Mouse (Mus musculus) heart, embryonic 16.5 days (tissue): ENCODE data around the gene Neurog2. TPM values are rescaled to one million over a fixed set of nuclear protein-coding genes. Genes with fewer than 3 reads are reported as not detected.
A peak's percentile ranks its signal among the peaks of the same experiment; 100 is the strongest.

ENCODE experiments used
- ATAC-seq: fragments of 200-750 bp; cut with Nextera tagmentation; replicated peaks from 2 replicates; pipeline ENCODE4 v1.8.0; 2017; ENCODE audit warnings: moderate number of reproducible peaks; ENCODE audit not compliant: insufficient read depth, low FRiP score; ENCODE audit errors: extremely low read depth
- H3K27ac ChIP-seq: fragments of 300-500 bp; sonication (generic); 2 replicates; pipeline ENCODE4 v1.5.1; 2014; ENCODE audit warnings: mild to moderate bottlenecking, low read length, control low read depth, moderate library complexity
- H3K27me3 ChIP-seq: fragments of 300-500 bp; sonication (generic); 2 replicates; pipeline ENCODE4 v1.6.1; 2014; ENCODE audit warnings: low read length, mixed read lengths; ENCODE audit not compliant: control insufficient read depth, insufficient read depth
- H3K36me3 ChIP-seq: fragments of 300-500 bp; sonication (generic); 2 replicates; pipeline ENCODE4 v1.6.1; 2014; ENCODE audit not compliant: control insufficient read depth, insufficient read depth
- H3K4me1 ChIP-seq: fragments of 300-500 bp; sonication (generic); 2 replicates; pipeline ENCODE4 v1.6.1; 2014; ENCODE audit warnings: low read length, mixed read lengths; ENCODE audit not compliant: control insufficient read depth, insufficient read depth
- H3K4me2 ChIP-seq: fragments of 300-500 bp; sonication (generic); 2 replicates; pipeline ENCODE4 v1.6.1; 2014; ENCODE audit warnings: low read depth, mild to moderate bottlenecking, control low read depth, low read length
- H3K4me3 ChIP-seq: fragments of 300-500 bp; sonication (generic); 2 replicates; pipeline ENCODE4 v1.5.1; 2014; ENCODE audit warnings: mild to moderate bottlenecking, control low read depth, low read length
- H3K9ac ChIP-seq: fragments of 300-500 bp; sonication (generic); 2 replicates; pipeline ENCODE4 v1.6.1; 2014; ENCODE audit warnings: low read length, control low read depth
- H3K9me3 ChIP-seq: fragments of 300-500 bp; sonication (generic); replicated peaks from 2 replicates; pipeline ENCODE4 v1.6.1; 2016; ENCODE audit warnings: low read length; ENCODE audit not compliant: control insufficient read depth
- WGBS: fragments of 180-500 bp; shearing (Covaris S2); extraction: QIAGEN DNeasy Blood & Tissue Kit; methylation state at CpG from one replicate; pipeline ENCODE4 v1.1.7; 2014; 5-methylcytosine and 5-hydroxymethylcytosine counted together
- polyA plus RNA-seq: library from polyadenylated mRNA; unstranded; fragments of >200 nt; fragmentation: Nextera tagmentation; extraction: Ambion mirVana; gene quantifications from 2 replicates; pipeline ENCODE4 v1.2.1, GENCODE M21; 2015

The Neurog2 gene
- polyA plus RNA-seq = not detected in 2 replicates

DNA sequence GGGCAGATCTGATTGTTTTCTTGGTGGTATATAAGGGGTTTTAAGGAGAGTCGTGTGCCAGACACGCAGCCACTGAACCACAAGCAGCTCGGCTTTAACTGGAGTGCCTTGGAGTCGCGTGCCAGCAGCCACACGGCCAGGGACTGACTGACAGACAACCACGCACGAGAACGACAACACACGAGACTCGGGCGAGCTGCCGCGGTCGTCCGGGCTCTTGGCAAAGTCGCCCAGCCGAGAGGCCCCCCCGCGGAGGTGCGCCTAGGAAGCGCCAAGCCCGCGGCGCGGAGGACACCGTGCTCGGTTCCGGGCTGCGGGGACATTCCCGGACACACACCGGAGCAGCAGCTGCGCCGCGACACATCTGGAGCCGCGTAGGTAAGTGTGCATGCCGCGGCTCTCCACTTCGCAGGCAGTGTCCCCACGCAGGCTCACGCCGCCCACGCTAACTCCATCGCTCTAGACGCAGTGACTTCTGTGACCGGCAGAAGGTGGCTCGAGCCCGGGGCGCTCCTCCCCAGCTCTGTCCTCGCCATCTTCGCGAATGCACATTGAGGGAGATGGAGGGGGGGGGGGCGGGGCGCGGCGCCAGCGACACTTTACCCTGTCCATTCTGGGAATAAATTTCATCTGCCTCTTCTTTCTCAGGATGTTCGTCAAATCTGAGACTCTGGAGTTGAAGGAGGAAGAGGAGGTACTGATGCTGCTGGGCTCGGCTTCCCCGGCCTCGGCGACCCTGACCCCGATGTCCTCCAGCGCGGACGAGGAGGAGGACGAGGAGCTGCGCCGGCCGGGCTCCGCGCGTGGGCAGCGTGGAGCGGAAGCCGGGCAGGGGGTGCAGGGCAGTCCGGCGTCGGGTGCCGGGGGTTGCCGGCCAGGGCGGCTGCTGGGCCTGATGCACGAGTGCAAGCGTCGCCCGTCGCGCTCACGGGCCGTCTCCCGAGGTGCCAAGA lies at the start of gene Neurog2:
TSS of gene Neurog2 (plus strand) at position 56 of the 953 bp plus-strand sequence.
- peak within 1 kb of the TSS; percentile 70 for H3K4me2 ChIP-seq
- H3K9me3 ChIP-seq = no peaks in the 10 kb centered on the region
- 0 out of 2 replicates have a peak, but pooled peaks have one; percentile 25 for ATAC-seq
- H3K4me1 ChIP-seq = peaks cover 24% of the 10 kb centered on the region
- peaks cover 88% of the 10 kb centered on the region for H3K27me3 ChIP-seq
- H3K36me3 ChIP-seq = no peaks in the 10 kb centered on the region
- WGBS = 1% methylated on average over 92 of the region's 92 CpGs
- H3K27ac ChIP-seq = no peak within 1 kb of the TSS
- H3K4me3 ChIP-seq = peak within 1 kb of the TSS; percentile 51
- H3K9ac ChIP-seq = no peak within 1 kb of the TSS

DNA sequence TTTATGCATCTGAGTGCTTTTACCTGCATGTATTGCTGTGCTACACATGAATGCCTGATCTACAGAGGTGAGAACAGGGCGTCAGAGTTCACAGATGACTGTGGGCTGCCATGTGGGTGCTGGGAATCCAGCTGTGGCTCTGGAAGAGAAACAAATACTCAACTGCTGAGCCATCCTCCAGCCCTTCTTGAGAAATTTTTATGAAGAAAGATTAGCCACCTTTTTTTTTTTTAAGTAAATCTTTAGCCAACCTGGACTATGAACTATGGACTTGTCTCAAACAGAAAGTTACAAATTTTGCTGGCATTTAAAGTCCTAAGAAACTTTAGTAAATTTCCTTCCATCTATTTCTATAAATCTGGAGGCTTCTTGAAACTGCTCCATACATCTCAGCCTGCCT lies 35.8 kb upstream of the Neurog2 start:
- Histone ChIP-seq H3K4me1 (no peaks in the 10 kb centered on the region), H3K9ac (no peak overlapping the region), H3K27ac (no peak overlapping the region), H3K9me3 (no peaks in the 10 kb centered on the region), H3K4me2 (no peak overlapping the region), H3K36me3 (peaks cover 30% of the 10 kb centered on the region), H3K27me3 (no peaks in the 10 kb centered on the region), H3K4me3 (no peak overlapping the region)
- 84% methylated on average over 1 of the region's 1 CpGs for WGBS
- ATAC-seq = no peak

DNA sequence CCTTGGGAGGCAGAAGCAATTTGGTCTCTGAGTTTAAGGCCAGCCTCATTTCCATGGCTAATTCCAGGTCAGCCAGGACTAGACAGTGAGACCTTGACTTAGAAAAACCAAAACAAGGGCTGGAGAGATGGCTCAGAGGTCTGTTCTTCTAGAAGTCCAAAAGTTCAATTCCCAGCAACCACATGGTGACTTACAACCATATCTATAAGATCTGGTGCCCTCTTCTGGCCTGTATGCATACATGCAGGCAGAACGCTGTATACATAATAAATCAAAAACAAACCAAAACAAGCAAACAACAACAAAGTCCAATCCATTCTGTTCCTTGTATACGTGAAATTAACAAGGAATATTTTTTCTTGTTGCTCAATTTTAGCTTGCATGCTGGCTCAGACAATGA lies 24.8 kb upstream of the Neurog2 start:
- H3K4me1 ChIP-seq = no peaks in the 10 kb centered on the region
- no peaks in the 10 kb centered on the region for H3K9me3 ChIP-seq
- H3K4me2 ChIP-seq = no peak overlapping the region
- no peak overlapping the region for H3K9ac ChIP-seq
- no peak for ATAC-seq
- H3K36me3 ChIP-seq = peaks cover 36% of the 10 kb centered on the region
- H3K27me3 ChIP-seq = no peaks in the 10 kb centered on the region
- H3K27ac ChIP-seq = no peak overlapping the region
- no peak overlapping the region for H3K4me3 ChIP-seq
- WGBS = 94% methylated on average over 2 of the region's 2 CpGs

DNA sequence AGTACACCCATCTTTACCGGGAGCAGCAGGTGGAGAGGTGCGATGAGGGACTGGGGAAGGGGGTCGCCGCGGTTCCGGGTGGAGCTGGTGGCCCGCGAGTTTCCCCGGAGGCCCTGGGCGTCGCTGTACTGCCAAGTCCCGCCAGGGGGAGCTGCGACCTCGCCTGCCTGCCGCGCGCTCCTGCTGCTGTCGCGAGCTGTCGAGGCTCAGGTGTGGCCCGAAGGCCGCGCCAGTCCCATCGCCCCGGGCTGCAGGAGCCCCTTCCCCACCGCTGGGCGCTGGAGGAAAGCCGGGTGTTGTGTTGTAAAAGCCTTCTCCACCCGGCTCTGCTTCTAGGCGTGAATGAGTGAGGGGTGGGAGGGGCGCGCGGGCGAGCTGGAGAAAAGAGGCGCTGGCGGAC lies 7.6 kb upstream of the Neurog2 start:
- no peak for ATAC-seq
- Histone ChIP-seq H3K4me3 (peak overlapping the region; percentile 42), H3K27ac (no peak overlapping the region), H3K4me1 (peaks cover 6% of the 10 kb centered on the region; the same call in 1 of the 2 replicates), H3K36me3 (no peaks in the 10 kb centered on the region), H3K27me3 (peaks cover 55% of the 10 kb centered on the region), H3K9me3 (no peaks in the 10 kb centered on the region), H3K4me2 (peak overlapping the region; percentile 64), H3K9ac (no peak overlapping the region)
- 2% methylated on average over 36 of the region's 36 CpGs for WGBS

DNA sequence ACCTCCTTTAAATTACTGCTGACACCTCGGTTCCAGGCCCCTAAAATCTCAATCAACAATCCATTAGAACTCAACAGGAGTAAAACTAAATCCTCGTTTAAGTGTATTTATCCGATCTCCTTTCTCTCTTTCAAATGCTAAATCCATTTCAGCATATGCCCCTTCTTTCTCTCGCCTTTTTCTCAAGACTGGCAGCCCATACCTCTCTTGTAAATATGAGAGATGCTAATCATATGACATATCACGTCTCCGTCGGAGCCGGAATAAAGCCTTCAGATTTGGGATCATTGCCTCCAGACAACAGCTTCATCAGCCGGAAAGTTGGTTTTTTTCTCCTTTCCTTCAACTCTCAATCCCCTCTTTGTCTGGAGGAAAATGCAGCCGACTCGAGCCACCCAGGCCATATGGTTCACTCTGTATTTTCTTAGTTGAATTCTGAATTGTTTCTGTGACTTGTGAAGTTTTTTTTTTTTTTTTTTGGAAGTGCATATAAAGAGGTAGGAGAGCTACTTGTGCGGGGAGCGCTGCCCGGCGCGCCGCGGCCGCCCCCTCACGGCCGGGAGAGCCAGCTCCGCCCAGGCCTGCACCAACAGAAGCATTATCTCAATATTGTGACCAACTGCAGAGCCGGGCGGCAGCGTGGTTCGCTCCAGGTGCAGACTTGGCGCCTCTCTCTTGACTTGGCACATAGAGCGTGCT lies 7.1 kb upstream of the Neurog2 start:
- Histone ChIP-seq H3K27ac (no peak overlapping the region), H3K27me3 (peaks cover 59% of the 10 kb centered on the region), H3K4me1 (peaks cover 6% of the 10 kb centered on the region; the same call in 1 of the 2 replicates), H3K9me3 (no peaks in the 10 kb centered on the region), H3K4me2 (peak overlapping the region; percentile 64), H3K4me3 (peak overlapping the region; percentile 42), H3K36me3 (no peaks in the 10 kb centered on the region), H3K9ac (no peak overlapping the region)
- WGBS = 1% methylated on average over 28 of the region's 28 CpGs
- ATAC-seq = no peak

DNA sequence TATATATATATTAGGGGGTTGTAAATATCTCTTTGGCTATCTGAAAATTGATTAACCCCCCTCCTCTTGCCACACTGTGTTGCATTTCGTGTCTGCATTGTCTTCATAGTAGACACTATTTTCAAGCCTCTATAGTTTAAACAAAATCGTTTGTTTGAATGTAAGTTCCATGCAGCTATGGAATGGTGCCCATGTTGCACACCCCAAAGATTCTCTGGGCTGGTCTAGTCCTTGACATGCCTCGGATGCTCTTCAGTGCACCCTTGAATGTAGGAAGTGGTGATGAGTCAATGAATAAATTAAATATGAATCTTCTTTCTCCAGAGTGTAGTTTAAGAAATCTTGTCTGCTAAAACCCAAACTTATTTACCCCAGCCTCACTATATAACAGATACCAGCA lies 6.4 kb upstream of the Neurog2 start:
- 5% methylated on average over 3 of the region's 3 CpGs for WGBS
- Histone ChIP-seq H3K27ac (no peak overlapping the region), H3K4me3 (no peak overlapping the region), H3K9me3 (no peaks in the 10 kb centered on the region), H3K4me2 (no peak overlapping the region), H3K4me1 (peaks cover 6% of the 10 kb centered on the region; the same call in 1 of the 2 replicates), H3K27me3 (peaks cover 66% of the 10 kb centered on the region), H3K9ac (no peak overlapping the region), H3K36me3 (no peaks in the 10 kb centered on the region)
- ATAC-seq = no peak

DNA sequence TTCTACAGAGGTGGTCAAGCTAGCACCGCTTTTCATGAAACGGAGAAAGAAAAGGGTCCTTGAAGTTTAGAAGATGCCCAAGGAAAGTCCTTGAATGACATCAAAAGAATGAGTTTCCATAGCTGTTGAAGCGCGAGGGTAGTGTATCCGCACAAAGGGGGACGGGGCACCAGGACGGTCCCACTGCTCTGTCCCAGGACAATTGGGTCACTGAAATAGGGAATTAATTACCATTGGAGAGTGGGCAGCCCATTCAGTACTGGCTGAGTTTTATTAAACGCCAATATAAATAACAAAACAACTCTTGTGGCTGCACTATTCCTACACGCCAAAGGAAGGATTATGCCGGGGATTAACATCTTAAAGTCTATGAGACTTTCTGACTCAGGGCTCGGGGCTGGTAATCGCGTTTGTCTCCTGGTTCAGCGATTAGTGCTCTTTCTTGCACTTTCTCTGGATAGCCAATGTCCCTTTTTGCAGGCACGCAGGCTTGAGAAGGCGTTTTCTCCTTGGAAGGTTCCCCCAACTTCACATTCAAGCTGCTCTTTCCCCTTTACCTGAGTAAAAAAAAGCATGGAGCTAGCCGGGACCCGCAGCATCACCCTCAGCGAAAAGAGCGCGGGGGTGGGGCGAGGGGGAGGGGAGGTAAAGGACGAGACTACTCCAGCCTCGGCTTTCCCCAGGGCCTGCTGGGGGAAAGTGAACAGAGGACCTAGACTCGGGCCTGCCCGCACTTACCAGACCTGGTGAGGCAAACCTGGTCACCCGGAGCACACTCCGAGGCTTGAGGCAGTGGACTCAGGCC lies 5.6 kb upstream of the Neurog2 start:
- H3K36me3 ChIP-seq = no peaks in the 10 kb centered on the region
- no peak overlapping the region for H3K4me3 ChIP-seq
- H3K4me2 ChIP-seq = no peak overlapping the region
- ATAC-seq = no peak
- H3K27ac ChIP-seq = no peak overlapping the region
- H3K27me3 ChIP-seq = peaks cover 74% of the 10 kb centered on the region
- 2% methylated on average over 28 of the region's 28 CpGs for WGBS
- no peak overlapping the region for H3K9ac ChIP-seq
- no peaks in the 10 kb centered on the region for H3K9me3 ChIP-seq
- peaks cover 7% of the 10 kb centered on the region for H3K4me1 ChIP-seq

DNA sequence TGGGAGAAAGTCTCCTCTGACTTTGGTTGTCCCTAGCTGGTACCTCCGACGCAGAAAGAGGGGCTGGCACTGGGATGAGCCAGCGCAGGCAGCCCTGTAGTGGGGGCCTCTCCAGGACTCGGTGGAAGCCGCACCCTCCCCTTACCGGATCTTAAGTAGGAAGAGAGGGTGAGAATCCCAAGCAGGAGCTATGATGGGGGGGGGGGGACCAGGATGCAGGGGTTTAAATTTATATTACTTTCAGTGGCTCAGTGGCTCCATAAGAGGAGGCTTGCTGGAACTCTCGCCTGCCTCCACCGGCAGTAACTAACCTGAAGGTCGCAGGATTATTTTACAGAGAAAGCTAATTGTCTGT lies 5.0 kb upstream of the Neurog2 start:
- WGBS = 2% methylated on average over 9 of the region's 9 CpGs
- Histone ChIP-seq H3K9me3 (no peaks in the 10 kb centered on the region), H3K4me2 (no peak overlapping the region), H3K4me3 (no peak overlapping the region), H3K4me1 (peaks cover 12% of the 10 kb centered on the region), H3K27me3 (peaks cover 77% of the 10 kb centered on the region), H3K27ac (no peak overlapping the region), H3K9ac (no peak overlapping the region), H3K36me3 (no peaks in the 10 kb centered on the region)
- ATAC-seq = no peak
